Mouse (Mus musculus): ENCODE data around the gene Ubr2. TPM values are rescaled to one million over a fixed set of nuclear protein-coding genes. Genes with fewer than 3 reads are reported as not detected.
A peak's percentile ranks its signal among the peaks of the same experiment; 100 is the strongest.

Gene Ubr2
- 10 to 100 TPM; 37.7 to 44.1 TPM for total RNA-seq (2021)
- long read RNA-seq, experiment 1, full-length matches to known transcripts, result 3 of 7 reads
- long read RNA-seq, experiment 1, partial matches to known transcripts, result 2 of 7 reads
- long read RNA-seq, experiment 1, other reads (novel, unspliced or antisense), result 2 of 7 reads
- long read RNA-seq, experiment 2, full-length matches to known transcripts, result 3 of 12 reads
- long read RNA-seq, experiment 2, partial matches to known transcripts, result 5 of 12 reads
- long read RNA-seq, experiment 2, other reads (novel, unspliced or antisense), result 4 of 12 reads

GRCm38 (mm10) chr17:47009898-47010721, at the start of gene Ubr2:
Gene Ubr2, minus strand, starts transcription at chr17:47010556.
- peak; percentile 66 to 89 for DNase-seq (ENCODE audit: low spot score in 2 of 2)

GRCm38 (mm10) chr17:47059836-47060360, 49.5 kb upstream of the Ubr2 start:
- no peak for DNase-seq (ENCODE audit: low spot score in 2 of 2)

DNA sequence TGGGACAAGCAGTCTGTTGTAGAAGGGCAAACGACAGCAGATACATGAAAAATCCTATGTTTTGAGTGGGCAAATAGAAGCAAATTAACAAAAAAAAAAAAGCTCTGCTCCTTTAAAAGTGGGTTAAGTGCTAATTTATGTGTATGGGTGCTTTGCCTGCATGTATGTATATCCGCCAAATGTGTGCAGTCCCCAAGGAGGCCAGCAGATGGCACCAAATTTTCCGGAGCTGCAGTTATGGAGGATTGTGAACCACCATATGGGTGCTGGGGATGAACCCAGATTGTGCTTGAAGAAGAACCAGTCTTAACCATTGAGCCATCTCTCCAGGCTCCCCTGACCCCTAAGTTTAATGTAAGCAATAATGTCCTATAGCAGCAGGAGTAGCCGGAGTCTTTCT, 47.6 kb upstream of the Ubr2 start:
- no peak for DNase-seq (ENCODE audit: low spot score in 2 of 2)

DNA sequence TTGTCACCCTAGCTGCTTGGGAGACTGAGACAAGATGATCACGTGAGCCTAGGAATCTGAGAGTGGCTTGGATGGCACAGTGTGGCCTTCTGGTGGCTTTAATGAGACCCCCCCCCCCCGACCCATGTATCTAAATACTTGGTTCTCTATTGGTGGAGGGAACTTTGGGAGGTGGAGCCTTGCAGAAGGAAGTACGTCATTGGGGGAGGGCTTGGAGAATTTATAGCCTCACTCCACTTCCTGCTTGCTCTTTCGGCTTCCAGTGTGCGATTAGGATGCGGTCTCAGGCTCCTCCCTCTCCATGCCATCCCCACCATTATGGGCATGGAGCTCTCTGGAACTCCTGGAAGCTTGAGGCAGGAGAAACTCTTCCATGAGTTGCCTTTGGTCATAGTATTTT, 46.1 kb upstream of the Ubr2 start:
- DNase-seq (ENCODE audit: low spot score in 2 of 2), result no peak

GRCm38 (mm10) chr17:47055121-47055520, 44.8 kb upstream of the Ubr2 start:
- DNase-seq (ENCODE audit: low spot score in 2 of 2), result no peak

- DNase-seq (ENCODE audit: low spot score in 2 of 2), result no peak
Observed at GRCm38 (mm10) chr17:47054613-47055012, 44.3 kb upstream of the Ubr2 start.

- DNase-seq (ENCODE audit: low spot score in 2 of 2), result no peak
Observed at GRCm38 (mm10) chr17:47050678-47051077, 40.3 kb upstream of the Ubr2 start.

DNA sequence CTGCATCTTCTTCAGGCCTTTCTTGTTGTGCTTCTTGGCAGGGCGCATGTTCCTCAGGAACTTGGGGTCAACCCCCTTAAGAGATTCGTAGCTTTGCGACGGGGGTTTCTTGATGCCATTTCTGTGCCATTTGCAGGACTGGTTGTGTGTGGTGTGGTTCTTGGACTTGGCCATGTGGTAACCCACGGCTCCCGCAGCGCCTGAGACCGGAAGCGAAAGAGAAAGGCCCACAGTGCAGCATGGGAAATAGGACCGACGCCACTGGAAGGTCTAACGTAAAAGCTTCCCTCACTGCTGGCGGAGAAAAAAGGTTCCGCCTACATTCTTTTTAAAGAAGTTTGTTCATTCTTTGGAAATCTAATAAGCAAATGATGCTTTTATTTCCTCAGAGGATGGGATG, 32.5 kb upstream of the Ubr2 start:
- DNase-seq (ENCODE audit: low spot score in 2 of 2), result no peak

- peak; percentile 82 for DNase-seq (ENCODE audit: low spot score in 2 of 2)
Observed at GRCm38 (mm10) chr17:47038844-47039803, 28.8 kb upstream of the Ubr2 start.

DNA sequence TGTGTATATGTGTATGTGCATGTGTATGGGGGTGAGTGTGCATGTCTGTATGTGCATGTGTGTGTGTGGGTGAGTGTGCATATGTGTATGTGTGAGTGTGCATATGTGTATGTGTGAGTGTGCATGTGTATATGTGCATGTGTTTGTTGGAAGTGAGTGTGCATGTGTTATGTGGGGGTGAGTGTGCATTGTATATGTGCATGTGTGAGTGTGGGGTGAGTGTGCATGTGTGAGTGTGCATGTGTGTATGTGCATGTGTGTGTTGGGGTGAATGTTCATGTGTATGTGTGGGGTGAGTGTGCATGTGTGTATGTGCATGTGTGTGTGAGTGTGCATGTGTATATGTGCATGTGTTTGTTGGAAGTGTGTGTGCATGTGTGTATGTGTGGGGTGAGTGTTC, 24.2 kb upstream of the Ubr2 start:
- DNase-seq (ENCODE audit: low spot score in 2 of 2), result no peak

DNA sequence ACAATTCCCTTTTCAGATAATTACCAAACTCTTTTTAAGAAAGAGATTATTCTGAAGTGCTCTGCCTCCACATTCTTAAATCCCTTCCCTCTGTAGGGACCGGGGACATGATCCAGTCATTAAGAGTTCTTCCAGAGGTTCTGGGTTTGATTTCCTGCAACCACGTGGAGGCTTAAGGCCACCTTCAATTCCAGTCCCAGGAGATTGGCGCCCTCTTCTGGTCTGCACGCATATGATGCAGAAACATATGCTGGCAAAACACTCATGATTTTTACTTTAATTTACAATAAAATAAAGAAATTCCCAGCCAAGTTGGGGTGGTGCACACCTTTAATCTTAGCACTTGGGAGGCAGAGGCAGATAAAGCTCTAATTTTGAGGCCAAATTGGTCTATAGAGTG, 23.3 kb upstream of the Ubr2 start:
- DNase-seq (ENCODE audit: low spot score in 2 of 2), result peak in 1 of 2 experiments; percentile 62

DNA sequence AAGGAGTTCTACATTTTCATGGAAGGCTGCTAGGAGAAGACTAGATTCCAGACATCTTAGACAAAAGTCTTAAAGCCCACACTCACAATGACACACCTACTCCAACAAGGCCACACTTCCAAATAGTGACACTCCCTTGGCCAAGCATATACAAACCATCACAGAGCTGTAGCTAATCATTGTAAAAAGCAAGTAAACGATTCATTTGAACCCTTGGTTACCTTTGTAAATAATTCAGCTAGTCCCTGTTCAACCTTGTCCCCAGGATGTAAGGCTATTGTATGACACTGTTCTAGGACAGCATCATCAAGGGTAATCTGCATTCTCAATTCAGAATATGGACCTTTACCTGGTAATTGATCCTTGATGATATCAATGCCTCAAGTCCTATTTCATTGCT, 14.4 kb upstream of the Ubr2 start:
- no peak for DNase-seq (ENCODE audit: low spot score in 2 of 2)

GRCm38 (mm10) chr17:47023369-47023768, 13.0 kb upstream of the Ubr2 start:
- DNase-seq (ENCODE audit: low spot score in 2 of 2), result no peak

DNA sequence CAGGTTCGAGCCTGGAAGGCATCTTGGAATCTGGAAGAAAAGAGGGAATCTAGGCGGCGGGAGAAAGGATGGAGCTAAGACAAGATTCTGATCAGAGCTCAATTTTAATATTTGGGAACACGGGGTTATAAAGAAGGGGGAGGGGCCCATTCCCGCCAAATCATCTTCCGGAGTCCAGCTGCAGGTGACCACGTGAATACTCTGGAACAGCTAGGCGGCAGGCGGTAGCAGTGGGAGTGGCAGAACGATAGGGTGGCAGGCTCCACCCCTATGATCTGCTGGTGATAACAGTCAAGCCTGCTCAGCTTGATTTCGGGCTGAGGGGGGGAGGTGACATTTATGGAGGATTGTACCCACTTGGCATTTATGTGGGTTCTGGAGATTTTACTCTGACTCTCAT, 2.5 kb upstream of the Ubr2 start:
- no peak for DNase-seq (ENCODE audit: low spot score in 2 of 2)

DNA sequence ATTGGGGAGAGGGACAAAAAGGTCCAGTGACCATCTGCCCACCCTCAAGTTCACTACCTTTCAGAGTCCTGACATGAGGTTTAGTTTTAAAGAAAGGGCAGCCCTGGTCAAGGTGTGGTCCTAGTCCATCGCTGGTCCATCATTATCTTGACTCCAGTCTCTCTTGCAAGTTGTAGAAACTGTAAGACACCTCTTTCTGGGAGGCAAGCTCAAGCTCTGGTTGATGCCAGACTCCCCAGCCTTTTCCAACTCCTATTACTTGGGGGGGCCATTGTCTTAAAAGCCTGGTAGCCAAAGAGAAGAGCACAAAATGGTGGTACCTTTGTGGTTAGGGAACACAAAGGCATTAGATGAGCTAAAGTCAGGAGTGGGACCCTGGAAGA, 1.3 kb upstream of the Ubr2 start:
- DNase-seq (ENCODE audit: low spot score in 2 of 2), result no peak

DNA sequence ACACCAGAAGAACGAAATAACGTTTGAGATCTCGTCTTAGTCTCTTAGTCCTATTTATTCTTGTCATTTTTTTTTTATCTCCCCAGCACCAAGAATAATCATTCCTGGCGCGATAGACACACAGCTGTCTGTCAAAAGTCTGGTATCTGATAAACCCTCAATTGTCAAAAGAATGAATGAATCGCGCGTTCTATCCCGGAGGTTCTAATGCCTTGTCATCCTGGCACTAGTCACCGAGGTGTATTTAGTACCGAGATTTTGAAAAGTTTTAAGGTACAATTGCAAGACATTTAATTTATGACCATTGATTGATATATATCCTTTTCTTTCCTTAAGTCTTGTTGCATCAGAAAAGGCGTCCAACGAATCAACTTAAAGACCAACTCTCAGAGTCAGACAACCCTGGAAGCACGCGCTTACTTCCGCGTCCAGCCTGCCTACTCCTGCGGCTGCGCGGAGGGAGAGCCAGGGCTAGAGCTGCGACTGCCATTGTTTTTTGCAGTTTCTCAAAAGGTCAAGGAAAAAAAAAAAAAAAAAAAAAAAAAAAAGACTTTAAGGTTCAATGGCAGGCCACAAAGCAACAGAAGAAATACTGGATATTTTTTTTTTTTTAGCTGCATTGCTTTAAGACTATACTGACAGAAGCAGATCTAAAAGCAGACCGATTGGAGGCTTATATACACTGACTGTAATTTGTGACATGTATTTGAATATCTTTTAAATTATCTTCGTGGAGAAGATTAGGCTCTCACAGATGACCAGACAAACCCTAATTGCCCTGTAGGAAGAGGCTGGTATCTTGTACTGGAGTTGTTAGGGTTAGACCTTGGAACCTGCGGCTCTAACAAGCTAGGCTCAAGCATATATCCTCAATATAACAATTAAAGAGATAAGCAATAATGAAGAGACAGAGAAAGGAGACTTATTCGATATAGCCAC, 635 bp upstream of the Ubr2 start:
- peak in 1 of 2 experiments; percentile 53 for DNase-seq (ENCODE audit: low spot score in 2 of 2)

GRCm38 (mm10) chr17:47009546-47009897, 834 bp downstream of the Ubr2 start:
- DNase-seq (ENCODE audit: low spot score in 2 of 2), result peak in 1 of 2 experiments; percentile 36

DNA sequence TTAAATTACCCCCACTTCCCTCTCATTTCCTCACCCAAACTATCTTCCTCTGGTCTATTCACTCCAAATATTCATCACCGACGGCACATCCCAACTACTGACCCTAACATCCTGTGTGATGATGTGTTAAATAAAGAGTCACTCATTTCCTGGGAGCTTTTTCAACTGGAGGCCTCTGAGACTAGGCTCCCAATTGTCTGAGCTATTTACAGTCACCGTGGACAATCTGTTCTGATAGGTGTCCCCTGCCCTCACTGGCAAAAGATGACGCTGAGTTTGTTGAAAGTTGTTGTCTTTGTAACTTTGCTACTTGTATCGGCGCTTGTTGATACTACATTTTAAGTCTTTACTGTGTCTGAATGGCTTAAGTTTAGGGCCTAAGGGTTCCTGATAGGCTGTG, 1.3 kb downstream of the Ubr2 start:
- no peak for DNase-seq (ENCODE audit: low spot score in 2 of 2)

- no peak for DNase-seq (ENCODE audit: low spot score in 2 of 2)
Observed at GRCm38 (mm10) chr17:47008506-47008905, 1.9 kb downstream of the Ubr2 start.

- no peak for DNase-seq (ENCODE audit: low spot score in 2 of 2)
Observed at GRCm38 (mm10) chr17:47006741-47007140, 3.6 kb downstream of the Ubr2 start.
